Mouse (Mus musculus) ES-E14 (cell line): ENCODE measurements around the gene Olfr223. TPM values are rescaled to one million over a fixed set of nuclear protein-coding genes. Genes with fewer than 3 reads are reported as not detected.
"Not testable (repeated sequence)": the region's sequence is repeated elsewhere in the genome, so short reads cannot be mapped to it uniquely, and the experiment has no call there.

Experiments used
- DNase-seq: peaks from one replicate; pipeline ENCODE4 v3.0.0-alpha.2; 2013; ENCODE audit warnings: low read depth, low spot score
- H3K27ac ChIP-seq: 2 replicates; pipeline ENCODE4 v1.5.1; 2012; ENCODE audit warnings: low read depth, mild to moderate bottlenecking, low read length, moderate library complexity, mixed read lengths; ENCODE audit not compliant: poor library complexity, insufficient read depth, severe bottlenecking
- H3K36me3 ChIP-seq: 2 replicates; pipeline ENCODE4 v1.6.1; 2012; ENCODE audit warnings: mild to moderate bottlenecking, low read length, moderate library complexity, mixed read lengths; ENCODE audit not compliant: control insufficient read depth, poor library complexity, insufficient read depth, severe bottlenecking
- H3K4me1 ChIP-seq, 2 experiments: fragments of 150-350 bp in 1 of 2; sonication (generic) in 1 of 2; 2 replicates each; pipeline ENCODE4 v1.6.1; 2012; ENCODE audit warnings: low read length in 2 of 2, mild to moderate bottlenecking in 1 of 2, mixed read lengths in 1 of 2; ENCODE audit not compliant: control insufficient read depth in 2 of 2, insufficient read depth in 2 of 2, poor library complexity in 1 of 2
- H3K4me3 ChIP-seq, 2 experiments: fragments of 150-350 bp in 1 of 2; sonication (generic) in 1 of 2; 2 replicates each; pipeline ENCODE4 v1.5.1; 2012; ENCODE audit warnings: low read length in 2 of 2, low read depth in 1 of 2, mild to moderate bottlenecking in 1 of 2, mixed read lengths in 1 of 2; ENCODE audit not compliant: insufficient read depth in 1 of 2, poor library complexity in 1 of 2, severe bottlenecking in 1 of 2
- H3K9ac ChIP-seq: 2 replicates; pipeline ENCODE4 v1.6.1; 2012; ENCODE audit warnings: low read depth, mild to moderate bottlenecking, low read length, mixed read lengths; ENCODE audit not compliant: poor library complexity, insufficient read depth, severe bottlenecking
- H3K9me3 ChIP-seq: fragments of 150-350 bp; sonication (generic); 2 replicates; pipeline ENCODE4 v1.6.1; 2012; ENCODE audit warnings: low read depth, mild to moderate bottlenecking, low read length; ENCODE audit not compliant: control insufficient read depth, insufficient read depth
- CHD2 ChIP-seq: IDR thresholded peaks from 2 replicates; pipeline ENCODE4 v1.6.1; 2014; ENCODE audit warnings: mild to moderate bottlenecking, low read depth, low read length, inconsistent platforms
- HCFC1 ChIP-seq: IDR thresholded peaks from 2 replicates; pipeline ENCODE4 v1.6.1; 2012; ENCODE audit warnings: low read length, inconsistent platforms, borderline replicate concordance; ENCODE audit not compliant: insufficient read depth
- MAFK ChIP-seq: IDR thresholded peaks from 2 replicates; pipeline ENCODE4 v1.6.1; 2014; ENCODE audit warnings: mild to moderate bottlenecking, low read depth, low read length, inconsistent platforms; ENCODE audit not compliant: insufficient read depth
- ZC3H11A ChIP-seq: IDR thresholded peaks from 2 replicates; pipeline ENCODE4 v1.6.1; 2012; ENCODE audit warnings: low read depth, mild to moderate bottlenecking, inconsistent platforms, low read length, borderline replicate concordance
- ZNF384 ChIP-seq: IDR thresholded peaks from 2 replicates; pipeline ENCODE4 v1.6.1; 2012; ENCODE audit warnings: low read depth, low read length, inconsistent platforms
- in situ Hi-C, 2 experiments: fragments of 600-800 bp; cut with MboI; formaldehyde crosslinking; loops; one replicate each; pipeline ENCODE4 v1.15.1; 2025; ENCODE audit warnings: low sequenced_read_pairs in 2 of 2, inconsistent platforms in 1 of 2; ENCODE audit not compliant: unreplicated experiment in 2 of 2
- total RNA-seq: library from RNA; depleted of rRNA; stranded (reverse); fragments of 300-350 nt; gene quantifications from 2 replicates; pipeline ENCODE4 v1.2.3, GENCODE M21; 2012

The Olfr223 gene
- total RNA-seq, 1 experiment, result not detected

- in situ Hi-C loops, result no loop called here
- H3K9me3 ChIP-seq, result no peaks in the 10 kb centered on the region
- no peak for DNase-seq
- no peak for TF ChIP-seq ZC3H11A
- no peak for TF ChIP-seq ZNF384
- TF ChIP-seq CHD2, result no peak
- TF ChIP-seq MAFK, result no peak
- no peak for TF ChIP-seq HCFC1
- no peaks in the 10 kb centered on the region for H3K36me3 ChIP-seq
- H3K9ac ChIP-seq, result no peak overlapping the region
- H3K4me1 ChIP-seq, result no peaks in the 10 kb centered on the region
- no peak overlapping the region for H3K4me3 ChIP-seq
- no peak overlapping the region for H3K27ac ChIP-seq
Observed at GRCm38 (mm10) chr11:59589496-59589895, 3.6 kb downstream of the Olfr223 start.

GRCm38 (mm10) chr11:59584539-59584938, 8.6 kb downstream of the Olfr223 start:
- in situ Hi-C loops, result no loop called here
- Histone ChIP-seq H3K4me3 (no peak overlapping the region), H3K9me3 (no peaks in the 10 kb centered on the region), H3K27ac (no peak overlapping the region), H3K4me1 (no peaks in the 10 kb centered on the region), H3K36me3 (no peaks in the 10 kb centered on the region), H3K9ac (no peak overlapping the region)
- TF ChIP-seq ZC3H11A (no peak), HCFC1 (no peak), MAFK (no peak), ZNF384 (no peak), CHD2 (no peak)
- no peak for DNase-seq

DNA sequence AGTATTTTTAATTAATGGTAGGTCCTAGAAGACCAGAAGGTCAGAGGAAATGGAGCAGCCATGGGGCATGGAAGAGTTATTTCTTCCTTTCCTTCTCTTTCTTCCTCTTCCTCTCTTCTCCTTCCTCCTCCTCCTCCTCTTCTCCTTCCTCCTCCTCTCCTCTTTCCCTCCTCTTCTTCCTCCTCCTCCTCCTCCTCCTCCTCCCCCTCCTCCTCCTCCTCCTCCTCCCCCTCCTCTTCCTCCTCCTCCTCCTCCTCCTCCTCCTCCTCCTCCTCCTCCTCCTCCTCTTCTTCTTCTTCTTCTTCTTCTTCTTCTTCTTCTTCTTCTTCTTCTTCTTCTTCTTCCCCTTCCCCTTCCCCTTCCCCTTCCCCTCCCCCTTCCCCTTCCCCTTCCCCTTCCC, 17.0 kb downstream of the Olfr223 start, which contains the start of gene Olfr222:
Gene Olfr222, minus strand, starts transcription at position 101 of the 400 bp plus-strand sequence.
- H3K9ac ChIP-seq, H3K4me1 ChIP-seq, DNase-seq, H3K4me3 ChIP-seq, H3K36me3 ChIP-seq, H3K9me3 ChIP-seq, in situ Hi-C loops, H3K27ac ChIP-seq: not testable (repeated sequence)

GRCm38 (mm10) chr11:59575726-59576125, 17.4 kb downstream of the Olfr223 start:
- Histone ChIP-seq H3K4me1 (peaks cover 0 to 5% of the 10 kb centered on the region in 2 experiments; a peak in 1 of 4 replicates), H3K9ac (no peak overlapping the region), H3K27ac (no peak overlapping the region), H3K9me3 (no peaks in the 10 kb centered on the region), H3K36me3 (no peaks in the 10 kb centered on the region), H3K4me3 (no peak overlapping the region)
- TF ChIP-seq ZNF384, result no peak
- no peak for TF ChIP-seq CHD2
- TF ChIP-seq HCFC1, result no peak
- no peak for TF ChIP-seq ZC3H11A
- TF ChIP-seq MAFK, result no peak
- in situ Hi-C loops, result no loop called here
- no peak for DNase-seq

DNA sequence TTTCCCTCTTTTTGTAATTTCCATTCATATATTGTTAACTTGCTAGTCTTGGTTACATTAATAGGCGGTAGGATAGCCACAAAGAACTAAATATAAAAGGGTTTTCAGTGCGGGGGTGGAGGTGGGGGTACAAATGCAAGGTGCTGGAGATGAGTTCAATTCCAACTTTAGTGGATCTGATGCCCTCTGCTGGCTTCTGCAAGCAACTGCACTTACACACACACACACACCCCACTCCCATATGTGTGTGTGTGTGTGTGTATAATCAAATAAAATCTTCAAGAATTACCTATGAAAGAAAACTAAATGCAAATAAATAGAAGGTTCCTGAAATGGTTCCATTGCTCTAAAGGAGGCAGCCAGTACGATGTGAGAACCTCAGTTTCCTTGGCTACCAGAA, 23.8 kb downstream of the Olfr223 start:
- Histone ChIP-seq H3K4me1 (peaks cover 0 to 11% of the 10 kb centered on the region in 2 experiments; a peak in 2 of 4 replicates), H3K27ac (no peak overlapping the region), H3K9me3 (no peaks in the 10 kb centered on the region), H3K9ac (no peak overlapping the region), H3K36me3 (no peaks in the 10 kb centered on the region), H3K4me3 (no peak overlapping the region)
- DNase-seq, result no peak
- TF ChIP-seq HCFC1 (no peak), MAFK (no peak), ZC3H11A (no peak), ZNF384 (no peak), CHD2 (no peak)
- in situ Hi-C loops, result no loop called here
